Mouse (Mus musculus) forebrain, embryonic 13.5 days (tissue): ENCODE measurements around the gene Hapln2. TPM values are rescaled to one million over a fixed set of nuclear protein-coding genes. Genes with fewer than 3 reads are reported as not detected.
A peak's percentile ranks its signal among the peaks of the same experiment; 100 is the strongest.

Experiments used
- ATAC-seq: fragments of 200-750 bp; cut with Nextera tagmentation; 2 replicates; pipeline ENCODE4 v1.8.0; 2017
- H3K27ac ChIP-seq: fragments of 300-500 bp; sonication (generic); 2 replicates; pipeline ENCODE4 v1.5.1; 2015; ENCODE audit warnings: inconsistent platforms, mild to moderate bottlenecking, moderate library complexity
- H3K27me3 ChIP-seq: fragments of 300-500 bp; sonication (generic); 2 replicates; pipeline ENCODE4 v1.6.1; 2015; ENCODE audit warnings: mild to moderate bottlenecking, inconsistent platforms
- H3K36me3 ChIP-seq: fragments of 300-500 bp; sonication (generic); 2 replicates; pipeline ENCODE4 v1.6.1; 2015; ENCODE audit warnings: mild to moderate bottlenecking, inconsistent platforms; ENCODE audit not compliant: poor library complexity, severe bottlenecking
- H3K4me1 ChIP-seq: fragments of 300-500 bp; sonication (generic); 2 replicates; pipeline ENCODE4 v1.6.1; 2015; ENCODE audit warnings: inconsistent platforms
- H3K4me2 ChIP-seq: fragments of 300-500 bp; sonication (generic); 2 replicates; pipeline ENCODE4 v1.6.1; 2015; ENCODE audit warnings: inconsistent platforms, mild to moderate bottlenecking, moderate library complexity
- H3K4me3 ChIP-seq: fragments of 300-500 bp; sonication (generic); 2 replicates; pipeline ENCODE4 v1.5.1; 2015; ENCODE audit warnings: mild to moderate bottlenecking, inconsistent platforms
- H3K9ac ChIP-seq: fragments of 300-500 bp; sonication (generic); 2 replicates; pipeline ENCODE4 v1.6.1; 2015; ENCODE audit warnings: mild to moderate bottlenecking, inconsistent platforms
- H3K9me3 ChIP-seq: fragments of 300-500 bp; sonication (generic); replicated peaks from 2 replicates; pipeline ENCODE4 v1.6.1; 2016; ENCODE audit warnings: inconsistent platforms
- WGBS: fragments of 180-500 bp; shearing (Covaris S2); methylation state at CpG from one replicate; pipeline ENCODE4 v1.1.7; 2015; 5-methylcytosine and 5-hydroxymethylcytosine counted together
- polyA plus RNA-seq: library from polyadenylated mRNA; unstranded; fragments of >200 nt; fragmentation: Nextera tagmentation; extraction: Ambion mirVana; gene quantifications from 2 replicates; pipeline ENCODE4 v1.2.1, GENCODE M21; 2015

The Hapln2 gene
- polyA plus RNA-seq, 1 experiment from 2014 or later, result 0.36 TPM

DNA sequence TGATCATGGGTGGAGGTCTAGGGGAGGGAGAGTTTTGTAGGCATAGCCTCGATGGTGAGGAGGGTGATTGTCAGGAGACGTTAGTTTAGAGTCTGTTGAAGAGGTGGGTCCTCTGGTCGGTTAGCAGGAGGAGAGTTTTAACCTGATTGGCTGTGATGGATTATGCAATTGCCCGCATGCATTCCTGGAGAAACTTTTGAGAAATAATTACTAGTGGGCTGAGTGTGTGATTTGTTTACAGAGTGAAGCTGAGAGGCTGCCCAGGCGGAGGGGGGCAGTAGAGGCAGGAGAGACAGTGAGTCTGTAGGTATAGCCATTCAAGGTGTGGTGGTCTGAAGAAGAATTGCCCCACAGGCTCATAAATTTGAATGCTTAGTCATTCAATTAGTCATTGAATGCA is 6.1 kb upstream of the Hapln2 start:
- Histone ChIP-seq H3K9me3 (peaks cover under 1% of the 10 kb centered on the region; the same call in 1 of the 2 replicates), H3K4me2 (no peak overlapping the region), H3K36me3 (no peaks in the 10 kb centered on the region), H3K27me3 (peaks cover 52% of the 10 kb centered on the region), H3K4me3 (no peak overlapping the region), H3K4me1 (no peaks in the 10 kb centered on the region), H3K27ac (no peak overlapping the region), H3K9ac (no peak overlapping the region)
- WGBS, result 75% methylated on average over 5 of the region's 5 CpGs
- ATAC-seq, result no peak

DNA sequence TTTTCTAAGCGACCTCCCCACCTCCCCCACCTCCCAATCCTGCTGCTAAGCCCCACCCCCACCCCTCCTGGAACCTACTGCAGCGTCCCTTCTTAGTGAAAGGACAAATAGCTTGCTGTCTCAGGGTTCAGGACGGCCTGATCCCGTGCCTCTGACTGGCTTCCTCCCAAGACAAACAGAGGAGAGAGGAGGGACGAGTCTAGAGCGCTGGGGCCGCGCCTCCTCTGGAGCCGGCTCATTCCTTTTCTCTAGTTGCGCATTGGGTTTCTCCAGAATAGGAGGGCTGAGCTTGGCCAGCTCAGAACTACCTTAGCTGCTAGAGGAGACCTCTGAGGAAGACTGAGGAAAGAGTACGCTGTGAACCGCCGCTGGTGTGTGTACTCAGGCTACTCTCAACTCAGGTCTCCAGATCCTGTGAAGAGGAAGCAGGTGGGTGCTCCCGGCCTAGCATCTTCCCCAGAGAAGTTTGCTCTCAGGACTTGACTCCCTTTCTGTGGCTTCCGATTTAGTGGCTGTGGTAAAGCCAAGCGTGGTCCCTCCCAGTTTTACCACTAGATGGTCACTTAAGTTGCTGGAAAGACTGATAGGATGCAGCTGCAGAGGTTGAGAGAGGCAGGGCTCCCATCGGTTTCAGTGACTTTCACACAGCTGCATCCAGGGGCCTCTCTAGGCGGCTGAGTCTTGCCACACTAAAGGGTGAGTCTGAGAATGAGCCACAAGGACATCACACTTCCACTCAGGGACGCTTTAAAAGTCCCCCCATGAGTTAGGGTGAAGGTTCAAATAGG is 3.4 kb upstream of the Hapln2 start:
- no peak overlapping the region for H3K4me2 ChIP-seq
- H3K27me3 ChIP-seq, result peaks cover 56% of the 10 kb centered on the region
- WGBS, result 23% methylated on average over 19 of the region's 19 CpGs
- no peak overlapping the region for H3K9ac ChIP-seq
- no peak for ATAC-seq
- no peaks in the 10 kb centered on the region for H3K36me3 ChIP-seq
- no peak overlapping the region for H3K4me3 ChIP-seq
- no peak overlapping the region for H3K27ac ChIP-seq
- no peaks in the 10 kb centered on the region for H3K4me1 ChIP-seq
- H3K9me3 ChIP-seq, result peaks cover 8% of the 10 kb centered on the region

DNA sequence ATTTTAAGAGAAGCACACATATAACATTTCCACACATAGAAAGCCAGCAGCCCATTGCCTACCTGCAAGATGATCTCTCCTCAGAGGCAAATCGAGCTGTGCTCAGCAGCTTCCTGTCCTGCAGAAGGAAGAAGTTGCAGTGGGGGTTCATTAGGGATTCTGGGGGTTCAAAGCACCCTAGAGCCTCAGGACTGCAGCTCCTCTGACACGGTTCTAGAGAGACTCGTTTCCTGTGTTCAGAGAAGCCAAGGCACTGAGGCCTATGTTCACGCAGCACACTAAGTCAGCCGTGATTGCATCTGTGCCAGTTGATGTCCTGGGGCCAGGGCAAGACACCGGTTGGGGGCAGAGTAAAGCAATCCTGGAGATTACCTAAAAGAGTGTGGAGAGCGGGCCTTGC is 560 bp downstream of the Hapln2 start:
- H3K9ac ChIP-seq, result no peak overlapping the region
- peaks cover 8% of the 10 kb centered on the region for H3K9me3 ChIP-seq
- H3K27me3 ChIP-seq, result peaks cover 77% of the 10 kb centered on the region
- peaks cover 22% of the 10 kb centered on the region for H3K4me1 ChIP-seq
- H3K4me2 ChIP-seq, result no peak overlapping the region
- H3K4me3 ChIP-seq, result no peak overlapping the region
- ATAC-seq, result no peak
- H3K36me3 ChIP-seq, result no peaks in the 10 kb centered on the region
- H3K27ac ChIP-seq, result no peak overlapping the region
- 60% methylated on average over 7 of the region's 7 CpGs for WGBS

DNA sequence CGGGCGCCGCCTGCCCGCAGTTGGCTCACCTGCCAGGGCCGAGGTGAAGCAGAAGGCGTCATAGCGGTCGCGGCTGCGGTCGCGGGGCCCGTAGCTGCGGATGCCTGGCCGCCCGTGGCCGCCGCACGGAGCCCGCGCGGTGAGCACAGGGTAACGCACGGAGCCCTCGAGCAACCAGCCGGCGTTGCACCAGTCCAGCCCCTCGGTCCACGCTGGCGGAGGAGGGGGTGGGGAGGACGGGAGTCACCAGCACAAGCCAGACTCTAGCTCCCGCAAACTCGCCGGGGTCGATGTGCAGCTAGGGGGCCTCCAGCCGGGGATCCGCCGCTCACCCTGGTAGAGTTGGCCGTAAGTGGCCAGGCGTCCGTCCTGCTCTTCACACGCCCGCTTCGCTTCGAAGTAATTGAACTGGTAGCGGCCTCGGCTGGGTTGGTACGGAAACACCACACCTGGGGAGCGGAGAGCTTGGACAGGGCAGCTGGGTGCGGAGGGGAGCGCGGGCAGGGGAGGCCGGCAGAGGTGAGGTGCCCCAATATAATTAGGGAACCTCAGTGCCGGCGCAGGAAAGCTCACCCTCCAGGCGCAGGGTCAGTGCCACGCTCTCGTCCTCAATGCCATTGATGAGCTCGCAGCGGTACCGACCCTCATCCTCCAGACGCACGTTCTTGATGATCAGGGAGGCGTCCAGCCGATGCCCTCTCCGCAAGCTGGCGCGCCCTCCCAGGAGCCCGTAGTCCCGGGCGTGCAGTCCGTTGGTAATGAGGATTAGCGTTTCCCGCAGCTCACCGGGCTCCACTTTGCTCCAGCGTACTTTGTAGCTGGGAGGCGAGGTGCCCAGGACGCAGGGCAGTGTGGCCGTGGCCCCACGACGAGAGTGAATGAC is 4.0 kb downstream of the Hapln2 start:
- Histone ChIP-seq H3K4me3 (peak overlapping the region; percentile 56), H3K4me1 (peaks cover 22% of the 10 kb centered on the region), H3K9ac (peak overlapping the region; percentile 63), H3K36me3 (no peaks in the 10 kb centered on the region), H3K9me3 (peaks cover 6% of the 10 kb centered on the region), H3K4me2 (peak overlapping the region; percentile 98), H3K27me3 (peaks cover 79% of the 10 kb centered on the region), H3K27ac (no peak overlapping the region)
- under 1% methylated on average over 72 of the region's 81 CpGs for WGBS
- peak; percentile 80 for ATAC-seq

DNA sequence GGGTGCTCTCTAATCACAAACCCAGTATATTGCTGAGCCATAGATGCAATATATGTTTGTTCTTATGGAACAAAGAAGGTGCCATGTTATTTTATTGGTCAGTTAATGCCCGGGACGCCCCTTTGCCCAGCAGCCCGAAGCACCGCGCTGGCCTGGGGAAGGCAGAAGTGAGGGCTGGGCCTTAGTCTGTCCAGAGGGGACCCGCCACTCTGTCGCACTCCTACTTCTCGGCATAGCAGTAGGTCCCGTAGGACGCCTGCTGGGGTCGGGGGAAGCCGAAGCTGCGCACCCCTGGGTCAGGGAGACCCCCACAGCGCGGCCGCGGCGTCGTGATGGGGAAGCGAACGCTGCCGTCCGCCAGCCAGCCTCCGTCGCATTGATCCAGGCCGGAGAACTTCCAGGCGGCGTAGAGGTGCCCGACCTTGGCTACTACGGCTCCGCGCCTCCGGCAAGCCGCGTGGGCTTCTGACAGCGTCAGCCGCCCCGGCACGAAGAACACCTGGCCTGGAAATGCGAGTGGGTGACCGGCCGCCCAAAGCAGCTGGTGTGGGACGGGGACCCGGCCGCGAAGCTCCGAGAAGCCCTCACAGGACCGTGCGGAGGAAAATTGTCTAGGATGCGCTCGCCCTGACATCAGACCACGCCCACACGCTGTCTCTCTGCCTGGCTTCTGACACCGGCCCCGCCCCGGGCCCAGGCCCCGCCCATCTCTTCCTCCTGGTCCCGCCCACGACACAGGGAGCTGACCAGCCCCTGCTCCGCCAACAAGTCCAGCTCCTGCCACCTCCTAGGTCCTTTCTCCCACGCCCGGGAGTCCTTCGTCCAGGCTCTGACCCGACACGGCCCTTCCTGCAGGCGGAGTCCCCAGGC is 4.8 kb downstream of the Hapln2 start:
- peaks cover 83% of the 10 kb centered on the region for H3K27me3 ChIP-seq
- H3K9ac ChIP-seq, result peak overlapping the region; percentile 63
- WGBS, result 1% methylated on average over 65 of the region's 66 CpGs
- H3K9me3 ChIP-seq, result no peaks in the 10 kb centered on the region
- H3K27ac ChIP-seq, result no peak overlapping the region
- H3K4me2 ChIP-seq, result peak overlapping the region; percentile 98
- ATAC-seq, result peak; percentile 83
- H3K36me3 ChIP-seq, result no peaks in the 10 kb centered on the region
- H3K4me3 ChIP-seq, result peak overlapping the region; percentile 56
- peaks cover 22% of the 10 kb centered on the region for H3K4me1 ChIP-seq

DNA sequence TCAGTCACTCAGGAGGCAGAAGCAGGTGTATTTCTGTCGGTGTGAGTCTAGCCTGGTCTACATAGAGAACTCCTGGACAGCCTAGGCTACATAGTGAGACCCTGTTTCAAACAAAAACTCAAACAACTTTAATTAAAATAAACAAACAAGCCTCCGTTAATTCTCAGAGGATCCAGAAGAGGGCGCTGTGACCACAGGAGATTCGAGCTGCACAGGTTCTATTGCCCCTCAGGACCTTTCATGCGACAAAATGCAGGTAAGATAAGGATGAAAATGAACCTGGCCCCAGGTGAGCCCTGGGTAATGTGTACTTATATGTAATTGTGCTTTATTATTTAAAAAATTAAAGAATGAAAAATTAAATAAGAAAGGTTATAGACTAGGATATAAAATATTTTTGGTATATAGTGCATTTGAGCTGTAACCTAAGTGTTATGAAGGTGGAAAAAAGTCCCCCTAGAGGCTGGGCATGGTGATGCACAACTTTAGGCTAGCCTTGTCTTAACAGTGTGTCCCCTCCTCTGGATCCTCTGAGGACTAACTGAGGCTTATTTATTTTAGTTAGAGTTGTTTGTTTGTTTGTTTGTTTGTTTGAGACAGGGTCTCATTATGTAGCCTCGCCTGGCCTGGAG is 16.6 kb downstream of the Hapln2 start:
- WGBS, result 9% methylated on average over 6 of the region's 6 CpGs
- no peak for ATAC-seq
- Histone ChIP-seq H3K27me3 (peaks cover 13% of the 10 kb centered on the region), H3K36me3 (no peaks in the 10 kb centered on the region), H3K4me1 (no peaks in the 10 kb centered on the region), H3K4me2 (no peak overlapping the region), H3K9ac (no peak overlapping the region), H3K4me3 (no peak overlapping the region), H3K27ac (no peak overlapping the region), H3K9me3 (0 out of 2 replicates have a peak, but pooled peaks cover 4% of the 10 kb centered on the region)

DNA sequence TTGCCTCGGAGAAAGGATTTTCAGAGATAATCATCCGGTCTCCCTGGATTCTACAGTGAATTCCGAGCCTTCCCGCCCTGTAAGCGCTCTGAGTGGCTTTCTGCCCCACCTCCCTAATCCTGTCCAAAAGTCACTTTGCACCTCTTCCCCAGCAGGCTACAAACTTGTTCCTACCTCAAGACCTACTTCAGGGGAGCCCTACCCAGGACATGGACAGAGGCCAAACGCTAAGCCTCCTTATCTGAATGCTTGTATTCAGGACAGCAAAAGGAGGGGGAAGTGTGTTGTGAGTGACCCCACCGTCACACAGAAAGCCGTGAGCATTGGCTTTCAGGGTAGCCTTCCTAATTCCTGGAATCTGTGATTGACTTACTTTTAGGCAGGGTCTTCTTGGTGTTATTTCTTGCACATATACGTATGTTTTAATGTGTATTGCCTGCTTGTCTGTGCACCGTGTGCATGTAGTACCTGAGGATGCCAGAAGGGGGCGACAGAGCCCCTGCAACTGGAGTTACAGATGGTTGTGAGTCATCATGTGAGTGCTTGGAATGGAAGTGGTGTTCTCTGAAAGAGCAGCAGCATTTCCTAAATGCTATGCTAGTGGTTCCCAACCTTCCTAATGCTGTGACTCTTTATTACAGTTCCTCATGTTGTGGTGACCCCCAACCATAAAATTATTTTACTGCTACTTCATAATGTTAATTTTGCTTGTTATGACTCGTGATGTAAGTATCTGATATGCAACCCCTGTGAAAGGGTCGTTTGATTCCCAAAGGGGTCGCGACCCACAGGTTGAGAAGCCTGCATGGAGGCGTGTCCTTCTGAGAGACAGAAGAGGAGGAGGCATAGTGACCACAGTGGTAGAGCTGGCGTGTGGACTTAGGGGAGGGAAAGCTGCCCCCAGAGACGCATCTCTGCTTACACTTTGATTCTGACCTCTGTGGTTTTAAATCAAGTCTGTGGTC is 21.3 kb downstream of the Hapln2 start:
- no peak overlapping the region for H3K27ac ChIP-seq
- no peak overlapping the region for H3K9ac ChIP-seq
- no peaks in the 10 kb centered on the region for H3K36me3 ChIP-seq
- no peak for ATAC-seq
- H3K27me3 ChIP-seq, result peaks cover 48% of the 10 kb centered on the region
- WGBS, result 80% methylated on average over 18 of the region's 18 CpGs
- H3K4me2 ChIP-seq, result no peak overlapping the region
- H3K4me3 ChIP-seq, result no peak overlapping the region
- peaks cover 18% of the 10 kb centered on the region; the same call in 1 of the 2 replicates for H3K4me1 ChIP-seq
- 0 out of 2 replicates have a peak, but pooled peaks cover 4% of the 10 kb centered on the region for H3K9me3 ChIP-seq

DNA sequence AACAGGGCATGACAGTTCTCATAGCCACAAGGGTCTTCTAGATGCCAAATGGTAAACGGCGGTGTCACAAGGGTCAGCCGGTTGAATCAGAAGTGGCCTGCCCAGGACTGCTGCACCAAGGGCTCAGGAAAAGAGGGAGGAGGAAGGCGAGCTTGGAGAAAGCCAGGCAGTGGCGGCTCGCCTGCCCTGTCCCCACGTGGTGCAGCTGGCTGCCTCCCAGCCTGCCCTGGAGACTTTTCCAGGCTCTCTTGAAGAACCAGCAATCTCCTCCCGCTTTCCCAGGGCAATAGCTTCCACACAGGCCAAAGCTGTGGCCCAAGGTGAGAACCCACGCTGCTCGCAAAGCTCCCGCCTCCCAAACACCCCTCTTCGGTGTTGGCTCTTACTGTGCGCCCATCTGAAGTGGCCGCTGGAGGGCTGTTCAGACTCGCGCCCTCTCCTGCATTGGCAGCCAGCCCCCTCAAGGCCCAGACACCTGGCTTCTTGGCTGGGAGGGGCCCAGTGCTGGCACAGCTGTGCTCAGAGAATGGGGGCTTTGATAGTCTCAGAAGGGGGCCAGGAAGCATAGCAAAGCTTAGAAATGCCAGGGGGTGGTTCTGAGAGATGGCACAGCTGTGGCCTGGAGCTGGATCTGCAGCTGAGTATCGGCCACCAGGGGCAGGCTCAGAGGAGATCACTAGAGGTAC is 24.9 kb downstream of the Hapln2 start:
- Histone ChIP-seq H3K4me1 (peaks cover 44% of the 10 kb centered on the region), H3K27me3 (peaks cover 77% of the 10 kb centered on the region), H3K4me2 (peak overlapping the region; percentile 23), H3K9ac (no peak overlapping the region), H3K4me3 (no peak overlapping the region), H3K36me3 (no peaks in the 10 kb centered on the region), H3K27ac (no peak overlapping the region; the same call in 1 of the 2 replicates), H3K9me3 (0 out of 2 replicates have a peak, but pooled peaks cover 4% of the 10 kb centered on the region)
- peak; percentile 50; the same call in 1 of the 2 replicates for ATAC-seq
- WGBS, result 4% methylated on average over 17 of the region's 17 CpGs

DNA sequence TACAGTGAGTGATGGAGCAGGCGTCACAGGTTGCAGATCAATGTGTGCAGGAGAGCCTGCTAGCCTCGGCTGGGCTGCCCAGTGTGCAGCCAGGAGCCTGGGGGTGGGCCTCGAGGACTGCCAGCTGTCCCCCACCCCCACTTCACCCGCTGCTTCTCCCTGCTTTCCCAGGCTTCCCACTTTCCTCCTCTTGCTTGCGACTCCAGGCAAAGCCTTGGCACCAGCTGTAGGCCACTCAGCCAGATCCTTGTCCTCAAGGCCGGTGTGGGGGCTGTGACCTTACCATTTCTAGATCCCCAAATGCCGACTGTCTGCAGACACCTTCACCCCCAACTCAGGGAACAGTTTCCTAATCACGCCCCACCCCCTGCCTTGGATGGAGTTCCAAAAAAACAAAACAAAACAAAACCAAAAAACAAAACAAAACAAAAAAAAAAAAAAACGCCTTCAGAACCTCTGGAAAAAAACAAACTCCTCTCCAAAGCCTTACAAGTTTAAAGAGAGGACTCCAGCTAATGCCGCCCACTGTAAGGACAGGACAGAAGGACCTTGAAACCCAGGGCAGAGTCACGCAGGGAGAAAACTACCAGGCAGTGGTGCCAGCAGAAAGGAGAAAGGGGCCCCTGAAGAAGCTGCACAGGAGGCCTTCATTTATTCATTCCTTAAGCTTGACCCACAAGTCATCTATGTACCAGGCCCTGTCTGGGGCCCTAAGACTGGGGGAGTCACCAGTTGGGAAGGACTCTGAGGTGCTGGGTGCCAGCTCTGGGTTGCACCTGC is 26.4 kb downstream of the Hapln2 start:
- peaks cover 55% of the 10 kb centered on the region for H3K4me1 ChIP-seq
- peak overlapping the region; percentile 48 for H3K4me3 ChIP-seq
- H3K9me3 ChIP-seq, result 0 out of 2 replicates have a peak, but pooled peaks cover under 1% of the 10 kb centered on the region
- H3K4me2 ChIP-seq, result peak overlapping the region; percentile 80
- peaks cover 91% of the 10 kb centered on the region for H3K27me3 ChIP-seq
- 12% methylated on average over 11 of the region's 11 CpGs for whole genome bisulfite sequencing
- no peak overlapping the region for H3K9ac ChIP-seq
- no peak for ATAC-seq
- no peaks in the 10 kb centered on the region for H3K36me3 ChIP-seq
- peak overlapping the region; percentile 4; the same call in 1 of the 2 replicates for H3K27ac ChIP-seq
